Mouse (Mus musculus) cortical plate, adult 2 months (tissue): Measurements from ENCODE around the gene H2-Oa.

ENCODE experiments used
- CTCF ChIP-seq: fragments of 200-500 bp; IDR thresholded peaks from 2 replicates; pipeline ENCODE4 v1.5.1; 2011; ENCODE audit warnings: mild to moderate bottlenecking, control low read depth, low read length; ENCODE audit not compliant: insufficient read depth; ENCODE audit errors: extremely low read depth
- POLR2A ChIP-seq: fragments of 200-500 bp; IDR thresholded peaks from 2 replicates; pipeline ENCODE4 v1.6.1; 2011; ENCODE audit warnings: mild to moderate bottlenecking, low read length, control low read depth; ENCODE audit not compliant: insufficient read depth; ENCODE audit errors: extremely low read depth

DNA sequence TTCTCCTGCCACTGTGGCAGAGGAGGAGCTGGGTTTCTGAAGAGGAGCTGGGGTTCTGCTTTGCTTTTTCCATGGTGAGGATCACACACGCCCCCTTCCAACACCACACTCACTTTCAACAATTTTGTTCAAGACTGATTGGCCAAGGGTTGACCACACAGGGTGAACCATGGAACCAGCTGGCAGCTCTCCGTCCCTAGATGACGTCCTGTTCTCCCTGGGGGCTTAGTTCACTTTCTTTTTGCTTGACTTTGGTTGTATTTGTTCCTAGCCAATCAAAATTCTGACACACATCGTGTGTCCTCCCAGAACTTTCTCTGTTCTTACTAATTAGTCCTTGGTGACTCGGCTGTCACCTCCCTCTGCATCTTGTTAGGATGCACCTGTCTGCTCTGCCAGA is 5.1 kb downstream of the H2-Oa start:
- TF ChIP-seq POLR2A (no peak), CTCF (no peak)
